Mouse (Mus musculus): ENCODE measurements at regions not wholly inside any gene's neighbourhood (a gene's known extent, or its start where the extent isn't known, plus 50 kb on each side); places are given as distances from the start of the nearest gene placed in this dataset.

DNA sequence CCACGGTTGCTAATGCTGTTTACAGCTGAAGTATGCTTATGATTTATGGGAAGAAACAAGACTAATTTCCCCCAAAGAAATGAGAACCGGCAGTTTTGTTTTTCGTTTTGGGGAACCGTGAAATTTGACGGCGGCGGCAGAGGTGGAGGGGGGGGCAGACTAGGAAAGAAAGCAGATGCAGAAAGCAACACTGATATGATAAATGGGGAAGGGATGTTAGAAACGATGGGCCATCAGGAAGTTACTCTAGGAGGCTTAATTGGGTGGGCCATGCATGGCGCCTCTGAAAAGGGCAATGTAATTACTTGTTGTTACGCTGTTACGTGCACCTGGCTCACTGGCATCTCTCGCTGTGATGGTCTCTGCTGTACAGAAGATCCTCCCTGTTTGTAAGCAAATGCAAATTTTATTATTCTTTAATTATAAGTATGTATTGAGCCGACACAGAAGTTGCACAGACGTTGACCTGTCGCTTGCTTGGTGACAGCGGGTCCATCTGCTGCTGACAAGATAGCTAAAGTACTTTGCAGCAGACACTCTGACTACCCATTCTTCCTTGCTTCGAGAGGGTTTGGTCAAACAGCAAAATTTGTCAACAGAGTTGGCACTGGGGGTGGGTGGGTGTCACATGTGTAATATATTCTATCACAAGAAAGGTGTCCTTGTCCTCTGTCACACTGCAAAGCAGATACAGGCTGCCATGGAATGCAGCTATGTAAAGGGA, 53.4 kb upstream of the Slc7a1 start:
- TF ChIP-seq CTCF (IDR thresholded peaks at IDR 0.05): no peak
- TF ChIP-seq POLR2A (IDR thresholded peaks at IDR 0.05; ENCODE audit: insufficient read depth, low read depth, low read length): no peak
- no peak for TF ChIP-seq EP300 (IDR thresholded peaks at IDR 0.05; ENCODE audit: insufficient read depth, low read depth, low read length)

Data from heart, adult 2 months (tissue).